Mouse (Mus musculus) megakaryocyte, embryonic 14.5 days (primary cell): ENCODE data around the gene Psd.

Source experiments
- FLI1 ChIP-seq: IDR thresholded peaks from 2 replicates; pipeline ENCODE4 v1.6.1; 2012; ENCODE audit warnings: low read length, inconsistent platforms, mixed read lengths
- GATA1 ChIP-seq: IDR thresholded peaks from 3 replicates; pipeline ENCODE4 v1.6.1; 2012; ENCODE audit warnings: mixed read lengths, low read length, inconsistent platforms, borderline replicate concordance

- TF ChIP-seq GATA1 = no peak
- TF ChIP-seq FLI1 = no peak
These were observed 642 bp upstream of the Psd start for GRCm38 (mm10) chr19:46327531-46328064.
